Mouse (Mus musculus): ENCODE data around the gene Tpr.

The Tpr gene

DNA sequence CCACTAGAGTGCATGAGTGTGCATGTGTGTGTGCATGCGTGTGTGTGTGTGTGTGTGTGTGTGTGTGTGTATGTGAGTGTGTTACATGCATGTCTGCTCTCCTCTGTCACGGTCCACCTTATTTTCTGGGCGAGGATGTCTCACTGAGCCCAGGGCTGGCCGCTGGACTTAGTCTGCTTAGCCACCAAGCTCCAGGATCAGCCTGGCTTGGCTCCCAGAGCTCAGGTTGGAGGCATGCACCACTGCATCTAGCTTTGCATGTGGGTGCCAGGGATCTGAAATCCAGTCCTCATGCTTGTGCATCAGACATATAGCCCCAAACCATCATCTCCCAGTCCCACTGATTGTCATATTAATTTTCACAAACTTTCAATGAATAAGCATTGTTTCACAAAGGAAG, 71.1 kb downstream of the Tpr start:
- DNase-seq, result no peak

DNA sequence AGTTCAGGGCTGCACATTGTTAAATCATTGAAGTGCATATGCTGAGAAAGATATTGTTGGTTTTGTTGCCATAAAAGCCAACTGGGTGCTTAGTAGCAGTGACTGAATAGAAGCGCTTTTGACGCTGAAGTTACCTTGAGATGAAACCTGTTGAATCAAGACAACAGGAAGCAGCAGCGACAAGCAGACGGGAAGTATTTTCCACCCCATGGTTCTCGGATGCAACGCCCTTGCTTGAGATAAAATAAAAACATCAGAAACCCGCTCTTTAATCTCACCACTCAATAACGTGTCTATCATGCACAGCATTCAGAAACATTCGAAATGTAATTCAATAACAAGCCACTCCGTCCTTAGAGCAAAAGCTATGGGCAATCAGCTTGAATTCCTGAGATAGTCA, 72.7 kb downstream of the Tpr start:
- DNase-seq, result no peak

DNA sequence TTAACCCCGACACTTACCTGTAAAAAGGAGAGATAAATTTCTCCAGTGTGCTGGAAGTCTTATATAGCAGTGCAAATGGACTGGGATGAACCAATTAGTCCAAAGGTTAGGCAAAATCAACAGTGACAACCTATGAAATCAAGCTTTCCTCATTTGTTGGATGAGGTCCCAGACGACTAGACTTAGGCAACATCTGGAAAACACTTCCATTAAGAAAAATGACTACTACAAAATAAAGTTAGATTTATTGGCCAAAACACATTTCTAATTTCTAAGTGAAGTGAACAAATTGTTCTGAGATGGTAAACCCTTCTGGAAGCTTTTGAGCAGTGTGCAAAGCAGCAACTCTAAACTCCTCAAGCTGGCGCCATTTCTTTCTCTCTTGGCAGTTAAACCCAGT, 73.5 kb downstream of the Tpr start, which contains the start of gene Prg4:
Prg4 (minus strand) TSS at position 34 of the 400 bp plus-strand sequence.
- peak; percentile 38 for DNase-seq

DNA sequence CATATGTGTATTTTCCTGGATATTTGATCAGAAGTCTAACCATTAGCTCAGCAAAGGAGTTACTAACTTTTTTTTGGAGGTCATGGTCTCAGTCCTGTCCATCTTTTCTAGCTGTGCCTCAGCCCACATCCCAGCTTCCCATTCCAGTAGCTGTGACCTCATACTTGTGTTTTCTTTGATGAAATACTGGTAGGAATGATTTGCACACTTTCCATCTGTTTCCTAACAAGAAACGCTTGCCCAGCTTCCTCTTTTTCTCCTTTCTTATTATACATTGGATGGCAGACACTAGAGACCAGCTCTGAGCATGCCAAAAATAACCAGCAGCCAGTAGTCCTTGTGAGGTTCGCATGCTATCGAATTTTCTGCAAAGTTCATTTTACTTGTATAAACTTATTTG, 77.4 kb downstream of the Tpr start:
- no peak for DNase-seq

DNA sequence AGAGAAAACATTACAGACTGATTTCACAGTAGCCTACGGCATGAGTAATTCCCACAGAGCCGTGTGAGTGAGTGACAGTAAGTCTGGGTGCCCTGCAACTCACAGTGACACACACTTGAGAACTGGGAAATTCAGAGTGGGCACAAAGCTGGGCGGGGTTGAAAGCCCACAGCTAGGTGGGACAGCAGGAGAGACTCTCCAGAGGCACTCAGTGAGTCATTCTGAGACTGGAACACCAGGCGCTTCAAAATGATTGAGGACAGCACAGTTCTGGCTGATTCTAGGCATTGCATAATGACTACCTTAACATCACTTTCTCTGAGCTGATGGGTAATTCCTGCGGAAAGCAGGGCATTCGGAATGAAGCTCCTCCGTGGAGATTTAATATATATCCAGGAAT, 79.9 kb downstream of the Tpr start:
- no peak for DNase-seq

DNA sequence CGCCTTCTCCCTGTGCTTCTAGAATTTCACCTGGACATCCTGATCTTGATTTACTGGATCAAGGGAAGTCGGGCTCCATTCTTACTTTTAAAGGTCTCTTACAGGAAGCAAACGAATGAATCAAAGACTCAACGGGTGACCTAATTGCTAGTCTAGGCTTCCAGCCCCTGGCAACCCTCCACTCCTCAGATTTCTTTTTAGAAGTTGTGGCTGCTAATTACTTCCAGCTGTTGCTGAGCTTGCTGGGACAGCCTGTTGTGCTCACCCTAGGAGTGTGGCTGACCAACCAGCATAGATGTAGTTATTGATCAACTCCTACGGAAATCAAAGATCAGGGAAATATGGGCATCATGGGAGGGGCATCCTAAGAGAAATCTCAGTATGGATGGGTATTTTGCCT, 88.0 kb downstream of the Tpr start:
- DNase-seq, result peak; percentile 44

DNA sequence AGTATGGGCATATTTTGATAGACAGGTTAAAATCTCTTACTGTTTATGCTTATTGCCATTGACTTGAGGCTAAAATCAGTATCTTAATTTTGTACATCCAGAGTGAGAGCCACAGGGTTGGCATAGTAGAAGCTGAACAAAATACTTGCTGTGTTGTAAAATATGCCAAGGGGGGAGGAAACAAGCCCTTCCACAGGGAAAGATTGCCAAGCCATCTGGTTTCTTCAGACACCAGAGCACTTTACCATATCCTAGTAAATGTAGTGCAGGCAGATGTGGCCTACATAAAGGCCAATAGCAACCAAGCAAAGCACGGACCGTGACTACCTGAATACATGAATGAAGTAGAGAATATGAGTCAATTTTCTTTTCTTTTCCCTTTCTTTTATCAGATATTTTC, 96.5 kb downstream of the Tpr start:
- no peak for DNase-seq

DNA sequence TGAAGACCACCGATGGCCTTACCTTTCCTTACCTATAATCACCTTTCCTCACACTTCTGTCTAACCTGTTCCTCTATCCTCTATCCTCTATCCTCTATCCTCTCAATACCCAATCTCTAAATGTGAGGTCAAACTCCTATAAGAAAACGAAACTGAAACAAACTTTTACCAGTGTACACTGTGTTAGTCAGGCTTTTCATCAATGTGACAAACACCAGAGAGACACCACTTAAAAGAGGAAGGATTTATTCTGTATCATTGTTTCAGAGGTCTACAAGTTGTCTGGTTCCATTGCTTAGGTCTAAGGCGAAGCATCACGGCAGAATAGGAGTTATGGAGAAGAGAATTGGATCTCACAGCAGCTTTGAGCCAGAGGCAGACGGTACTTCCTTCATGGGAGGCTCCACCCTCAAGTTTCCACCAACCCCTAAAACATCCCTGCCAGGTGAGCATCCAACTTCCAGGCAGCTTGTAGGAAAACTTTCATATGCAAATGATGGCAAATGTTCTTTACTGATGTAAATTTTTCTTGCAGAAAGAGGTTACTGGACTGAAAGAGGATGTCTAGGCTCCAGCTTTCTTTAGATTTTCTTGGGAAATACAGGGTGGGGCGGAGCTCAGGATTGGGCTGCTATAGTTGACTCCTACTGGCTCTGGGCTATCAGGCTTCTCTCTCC, 104.1 kb downstream of the Tpr start:
- no peak for DNase-seq

DNA sequence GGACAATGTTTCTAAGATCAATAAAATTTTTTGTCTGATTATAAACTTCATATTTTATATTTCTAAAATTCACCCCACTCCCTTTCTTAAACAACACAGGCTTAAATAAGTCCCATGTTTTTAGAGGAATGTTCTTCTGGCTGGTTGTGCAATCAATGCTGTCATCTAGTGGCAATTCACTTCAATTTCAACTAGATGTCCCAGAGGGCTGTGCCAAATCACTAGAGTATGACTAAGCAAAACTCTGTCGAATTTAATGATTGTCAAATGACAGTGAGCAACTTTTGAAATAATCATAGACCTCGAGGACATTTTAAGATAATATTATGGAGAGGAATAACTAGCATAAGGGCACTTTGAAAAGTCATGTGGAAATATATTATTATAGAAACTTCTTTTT, 105.1 kb downstream of the Tpr start:
- peak; percentile 27 for DNase-seq

DNA sequence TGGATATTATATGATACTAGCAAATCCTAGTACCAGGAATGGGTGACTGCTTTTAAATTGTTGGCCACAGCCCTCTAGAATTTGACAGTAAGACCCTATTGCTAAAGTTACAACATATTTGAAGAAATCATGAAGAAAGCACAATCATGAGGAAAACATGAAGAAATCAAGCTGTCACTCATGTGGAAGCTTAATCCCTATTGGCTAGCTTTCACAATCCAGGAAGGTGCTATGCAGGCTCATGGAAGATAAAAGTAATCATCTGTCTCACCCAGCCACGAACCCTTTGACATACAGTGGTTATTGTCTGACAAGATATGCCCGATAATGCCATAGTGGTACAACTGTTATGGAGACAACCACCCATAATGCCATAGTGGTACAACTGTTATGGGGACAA, 105.5 kb downstream of the Tpr start:
- DNase-seq, result no peak

Data from kidney, postnatal 14 days (tissue).